Mouse (Mus musculus) Patski (cell line): ENCODE results near the gene Akr1c18. TPM values are rescaled to one million over a fixed set of nuclear protein-coding genes. Genes with fewer than 3 reads are reported as not detected.
A peak's percentile ranks its signal among the peaks of the same experiment; 100 is the strongest.
"Not testable (repeated sequence)": the region's sequence is repeated elsewhere in the genome, so short reads cannot be mapped to it uniquely, and the experiment has no call there.

ENCODE experiments used
- ATAC-seq: fragments of 100-300 bp; one replicate; pipeline ENCODE4 v1.8.0; 2021
- CTCF ChIA-PET: fragments of 350-600 bp; sonication (Branson Sonifier 250); formaldehyde crosslinking; loops from one replicate; lab custom pipeline; 2022; ENCODE audit warnings: inconsistent platforms; lab: Charles Lee
- POLR2A ChIA-PET: fragments of 350-600 bp; sonication (Branson Sonifier 250); formaldehyde crosslinking; loops from one replicate; lab custom pipeline; 2022; ENCODE audit warnings: antibody characterized with exemption, inconsistent platforms; lab: Charles Lee
- DNase-seq: peaks from one replicate; pipeline ENCODE4 v3.0.0-alpha.2; 2011; ENCODE audit warnings: low read depth, low spot score
- H3K27me3 ChIP-seq: fragments of 371-371 bp; one replicate; pipeline ENCODE4 v1.5.1; 2021
- CTCF ChIP-seq: fragments of 100-300 bp; IDR thresholded peaks from one replicate; pipeline ENCODE4 v1.5.1; 2021
- in situ Hi-C: fragments of 300-500 bp; cut with MboI; formaldehyde crosslinking; loops from 3 replicates; pipeline ENCODE4 v1.11.1; 2018; ENCODE audit warnings: low pct_unique_long_range_greater_than_20kb, mixed read lengths
- polyA plus RNA-seq: library from polyadenylated mRNA; unstranded; gene quantifications from one replicate; pipeline ENCODE4 v1.2.3, GENCODE M21; 2021

The Akr1c18 gene
- polyA plus RNA-seq = 0.49 TPM

- ATAC-seq (peak; percentile 94), DNase-seq (peak; percentile 35)
- no peak for TF ChIP-seq CTCF
- CTCF ChIA-PET = no interaction called here
- POLR2A ChIA-PET = no interaction called here
- in situ Hi-C loops = no loop called here
- no peaks in the 10 kb centered on the region for H3K27me3 ChIP-seq
Measured at GRCm38 (mm10) chr13:4150518-4150917, at the start of gene Akr1c18. Gene Akr1c18 (minus strand): TSS chr13:4150654.

GRCm38 (mm10) chr13:4192511-4192910 is 42.1 kb upstream of the Akr1c18 start:
- TF ChIP-seq CTCF = no peak
- ChIA-PET POLR2A (no interaction called here), CTCF (no interaction called here)
- DNase-seq = no peak
- no peak for ATAC-seq
- in situ Hi-C loops = no loop called here
- H3K27me3 ChIP-seq = no peaks in the 10 kb centered on the region

GRCm38 (mm10) chr13:4190904-4191303 is 40.5 kb upstream of the Akr1c18 start, which contains the start of gene Akr1c13:
Gene Akr1c13 (plus strand): TSS chr13:4191150.
- ATAC-seq = peak; percentile 80
- peak; percentile 95 for DNase-seq

GRCm38 (mm10) chr13:4188174-4188573 is 37.7 kb upstream of the Akr1c18 start:
- CTCF ChIA-PET = interaction anchor here (0.6 to 2.5 kb wide), 15 partner anchors 12 to 430 kb away, joined by 3 to 11 read pairs (median 4); partner anchors contain the start of gene Akr1c12
- H3K27me3 ChIP-seq = no peaks in the 10 kb centered on the region
- TF ChIP-seq CTCF = peak; percentile 71
- POLR2A ChIA-PET = no interaction called here
- in situ Hi-C loops = loop anchor here (5.0 kb wide), 4 partner anchors 56 to 419 kb away; partner anchors contain the start of gene Akr1e1
- no peak for DNase-seq
- ATAC-seq = no peak

More at GRCm38 (mm10) chr13:4190904-4191303, 40.5 kb upstream of the Akr1c18 start, which contains the start of gene Akr1c13:
- ChIA-PET POLR2A (no interaction called here), CTCF (no interaction called here)
- no peak for TF ChIP-seq CTCF
- in situ Hi-C loops = no loop called here
- H3K27me3 ChIP-seq = no peaks in the 10 kb centered on the region

- H3K27me3 ChIP-seq, DNase-seq, POLR2A ChIA-PET, ATAC-seq: not testable (repeated sequence)
- in situ Hi-C loops = loop anchor here (5.0 kb wide), 4 partner anchors 55 to 420 kb away; partner anchors contain the start of gene Akr1e1
- CTCF ChIA-PET = interaction anchor here (2.5 kb wide), 1 partner anchor 95 kb away, joined by 11 read pairs; no protein-coding TSS in a partner anchor
- peak; percentile 68 for TF ChIP-seq CTCF
Measured at GRCm38 (mm10) chr13:4186641-4187411, 36.4 kb upstream of the Akr1c18 start.

- CTCF ChIA-PET = no interaction called here
- ATAC-seq (no peak), DNase-seq (no peak)
- no peak for TF ChIP-seq CTCF
- no peaks in the 10 kb centered on the region for H3K27me3 ChIP-seq
- in situ Hi-C loops = no loop called here
- POLR2A ChIA-PET = no interaction called here
Measured at GRCm38 (mm10) chr13:4183116-4183515, 32.7 kb upstream of the Akr1c18 start.

- POLR2A ChIA-PET, ATAC-seq, H3K27me3 ChIP-seq, in situ Hi-C loops, DNase-seq: not testable (repeated sequence)
- CTCF ChIA-PET = interaction anchor here (0.6 kb wide), 1 partner anchor 52 kb away, joined by 3 read pairs; no protein-coding TSS in a partner anchor
Measured at GRCm38 (mm10) chr13:4181321-4181720, 30.9 kb upstream of the Akr1c18 start.

GRCm38 (mm10) chr13:4172978-4173377 is 22.5 kb upstream of the Akr1c18 start:
- in situ Hi-C loops = no loop called here
- DNase-seq (no peak), ATAC-seq (no peak)
- TF ChIP-seq CTCF = no peak
- no peaks in the 10 kb centered on the region for H3K27me3 ChIP-seq
- ChIA-PET POLR2A (no interaction called here), CTCF (no interaction called here)

- H3K27me3 ChIP-seq = no peaks in the 10 kb centered on the region
- ChIA-PET POLR2A (no interaction called here), CTCF (no interaction called here)
- no peak for ATAC-seq
- DNase-seq = no peak
- TF ChIP-seq CTCF = no peak
- in situ Hi-C loops = no loop called here
Measured at GRCm38 (mm10) chr13:4168006-4168405, 17.6 kb upstream of the Akr1c18 start.

- H3K27me3 ChIP-seq = no peaks in the 10 kb centered on the region
- no peak for DNase-seq
- POLR2A ChIA-PET = interaction anchor here (0.7 kb wide), 1 partner anchor 857 kb away, joined by 5 read pairs; no protein-coding TSS in a partner anchor
- TF ChIP-seq CTCF = no peak
- no peak for ATAC-seq
- CTCF ChIA-PET = interaction anchor here (0.6 to 1.6 kb wide), 2 partner anchors 15 to 561 kb away, joined by 3 to 5 read pairs; no protein-coding TSS in a partner anchor
- in situ Hi-C loops = no loop called here
Measured at GRCm38 (mm10) chr13:4155286-4155685, 4.8 kb upstream of the Akr1c18 start.

GRCm38 (mm10) chr13:4153593-4153992 is 3.1 kb upstream of the Akr1c18 start:
- POLR2A ChIA-PET = no interaction called here
- in situ Hi-C loops = no loop called here

More at GRCm38 (mm10) chr13:4153593-4153992, 3.1 kb upstream of the Akr1c18 start:
- CTCF ChIA-PET = no interaction called here
- no peaks in the 10 kb centered on the region for H3K27me3 ChIP-seq
- TF ChIP-seq CTCF = no peak
- no peak for ATAC-seq
- DNase-seq = no peak
